Mouse (Mus musculus) hindbrain, embryonic 10.5 days (tissue): Measurements from ENCODE around the gene Cldn19. TPM values are rescaled to one million over a fixed set of nuclear protein-coding genes. Genes with fewer than 3 reads are reported as not detected.

Experiments used
- DNase-seq: peaks from one replicate; pipeline ENCODE4 v3.0.0-alpha.2; 2017; ENCODE audit warnings: low spot score
- H3K27ac ChIP-seq: fragments of 300-500 bp; sonication (generic); 2 replicates; pipeline ENCODE4 v1.5.1; 2016; ENCODE audit warnings: mild to moderate bottlenecking, moderate library complexity
- H3K27me3 ChIP-seq: fragments of 300-500 bp; sonication (generic); 2 replicates; pipeline ENCODE4 v1.6.1; 2016; ENCODE audit warnings: mild to moderate bottlenecking; ENCODE audit not compliant: poor library complexity, insufficient read depth, severe bottlenecking
- H3K36me3 ChIP-seq: fragments of 300-500 bp; sonication (generic); 2 replicates; pipeline ENCODE4 v1.6.1; 2016; ENCODE audit warnings: mild to moderate bottlenecking, moderate library complexity
- H3K4me1 ChIP-seq: fragments of 300-500 bp; sonication (generic); replicated peaks from 2 replicates; pipeline ENCODE4 v1.6.1; 2016; ENCODE audit warnings: mild to moderate bottlenecking
- H3K4me3 ChIP-seq: fragments of 300-500 bp; sonication (generic); 2 replicates; pipeline ENCODE4 v1.5.1; 2016; ENCODE audit warnings: mild to moderate bottlenecking, moderate library complexity
- H3K9me3 ChIP-seq: fragments of 300-500 bp; sonication (generic); 2 replicates; pipeline ENCODE4 v1.6.1; 2016; ENCODE audit warnings: mild to moderate bottlenecking, moderate library complexity
- WGBS: fragments of 180-500 bp; shearing (Covaris S2); methylation state at CpG from one replicate; pipeline ENCODE4 v1.1.7; 2016; 5-methylcytosine and 5-hydroxymethylcytosine counted together
- polyA plus RNA-seq: library from polyadenylated mRNA; unstranded; fragments of >200 nt; fragmentation: Nextera tagmentation; extraction: Ambion mirVana; gene quantifications from 2 replicates; pipeline ENCODE4 v1.2.1, GENCODE M21; 2016

The Cldn19 gene
- polyA plus RNA-seq, 1 experiment from 2014 or later: 0.34 TPM

DNA sequence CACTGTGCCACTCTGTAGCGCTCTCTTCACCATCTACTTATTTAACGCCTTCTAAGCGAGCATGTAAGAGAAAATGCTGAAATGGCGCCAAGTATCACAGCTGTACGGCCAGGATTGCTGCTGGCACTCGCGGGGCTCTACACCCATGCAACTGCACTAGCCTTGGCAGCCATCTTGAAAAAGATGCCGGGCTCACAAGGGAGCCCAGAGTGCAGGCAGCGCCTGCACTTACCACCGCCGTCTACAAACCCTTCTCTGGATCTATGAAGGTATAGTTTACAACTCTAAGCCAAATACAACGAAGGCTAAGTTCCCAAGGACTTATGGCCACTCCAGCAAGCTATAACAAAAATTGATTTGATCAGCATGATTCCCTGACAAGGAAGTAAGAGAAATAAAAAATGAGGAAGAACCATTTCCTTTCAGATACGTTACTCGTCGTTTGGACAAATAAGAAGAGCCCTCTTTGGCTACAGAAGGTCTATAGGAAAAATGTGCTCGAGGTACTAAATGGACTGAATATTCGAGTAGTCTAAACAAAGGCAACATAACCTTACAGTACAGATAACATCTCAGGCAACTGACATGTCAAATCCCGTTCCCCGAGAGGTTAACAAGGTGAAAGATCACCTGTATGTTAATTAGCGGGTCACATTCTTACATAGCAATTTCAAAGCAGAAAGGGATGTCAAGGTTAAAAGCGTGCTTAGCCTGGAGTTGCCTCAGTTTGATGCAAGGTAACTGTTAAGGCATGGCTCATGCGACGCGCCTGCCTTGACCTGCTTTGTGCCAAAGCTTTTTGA lies 37.8 kb downstream of the Cldn19 start:
- no peaks in the 10 kb centered on the region for H3K9me3 ChIP-seq
- peak; percentile 45 for DNase-seq
- H3K36me3 ChIP-seq: peaks cover 45% of the 10 kb centered on the region
- 3% methylated on average over 24 of the region's 24 CpGs for WGBS
- H3K27me3 ChIP-seq: no peaks in the 10 kb centered on the region
- peak overlapping the region; percentile 97 for H3K27ac ChIP-seq
- H3K4me3 ChIP-seq: peak overlapping the region; percentile 97
- peaks cover 30% of the 10 kb centered on the region for H3K4me1 ChIP-seq

DNA sequence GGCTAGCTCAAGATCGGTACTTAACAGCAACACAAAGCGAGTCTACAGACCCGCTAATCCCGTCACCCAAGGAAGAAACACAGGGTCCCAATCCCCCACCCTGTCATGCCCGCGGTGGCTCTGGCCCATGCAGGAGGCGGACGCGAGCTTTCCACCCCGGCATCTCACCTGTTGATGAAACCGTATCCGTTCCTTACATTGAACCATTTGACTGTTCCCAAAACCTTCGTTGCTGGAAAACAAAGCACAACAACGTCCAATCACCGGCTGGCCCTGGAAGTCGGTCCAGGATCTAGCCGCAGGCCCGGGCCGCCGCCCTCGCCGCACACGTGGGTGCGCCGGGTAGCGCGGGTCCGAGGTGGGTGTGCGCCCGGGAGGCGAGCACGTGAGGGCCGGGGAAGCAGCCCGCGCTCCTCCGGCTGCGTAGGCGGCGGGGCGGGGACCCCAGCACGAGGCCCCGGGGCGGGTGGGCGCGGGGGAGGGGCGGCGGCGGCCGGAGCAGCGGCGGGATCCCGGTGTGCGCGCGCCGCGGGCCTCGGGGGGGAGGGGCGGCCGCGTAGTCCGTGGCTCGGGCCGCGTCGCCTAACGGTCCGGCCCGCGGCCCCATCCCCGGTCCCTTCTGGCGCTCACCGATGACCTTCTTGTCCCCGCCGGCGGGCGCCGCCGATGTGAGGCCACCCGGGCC lies 38.5 kb downstream of the Cldn19 start:
- Histone ChIP-seq H3K36me3 (peaks cover 37% of the 10 kb centered on the region), H3K9me3 (no peaks in the 10 kb centered on the region), H3K27ac (peak overlapping the region; percentile 97), H3K4me1 (peaks cover 30% of the 10 kb centered on the region), H3K27me3 (no peaks in the 10 kb centered on the region), H3K4me3 (peak overlapping the region; percentile 97)
- DNase-seq: peak; percentile 46
- under 1% methylated on average over 62 of the region's 80 CpGs for WGBS

DNA sequence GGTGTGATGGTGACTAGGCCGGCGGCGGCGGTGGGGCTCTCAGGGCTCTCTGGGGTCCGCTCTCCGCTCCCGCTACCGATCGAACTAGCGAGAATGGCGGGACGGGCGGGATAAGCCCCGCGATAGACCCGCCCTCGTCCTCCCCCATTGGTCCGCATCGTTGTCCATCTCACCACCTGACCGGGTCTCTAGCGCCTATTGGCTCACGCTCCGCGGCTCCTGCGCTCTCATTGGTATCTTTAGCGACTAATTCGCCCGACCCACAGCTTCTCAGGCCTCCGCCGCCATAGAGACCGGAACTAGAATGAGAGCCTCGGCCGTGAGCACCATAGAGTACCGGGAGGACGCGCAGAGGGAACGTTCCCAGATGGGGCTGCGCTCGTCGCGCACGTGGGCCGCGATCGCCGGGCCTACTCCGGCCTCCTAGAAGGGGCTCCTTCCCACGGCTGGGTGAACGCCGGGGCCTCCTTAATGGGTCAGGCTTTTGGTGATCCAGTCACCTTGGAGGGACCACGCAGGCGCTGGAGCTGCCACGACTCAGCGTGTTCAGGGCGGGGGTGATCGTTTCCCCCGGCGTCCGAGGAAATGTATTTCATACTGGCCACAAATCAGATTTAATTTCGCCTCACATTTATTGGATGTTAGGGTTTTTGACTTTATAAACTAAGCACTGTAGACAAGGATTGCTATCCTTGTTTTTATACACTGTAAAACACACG lies 39.4 kb downstream of the Cldn19 start, which contains the start of gene Ybx1:
Ybx1 (minus strand) TSS at position 190 of the 719 bp plus-strand sequence.
- Histone ChIP-seq H3K4me3 (peak within 1 kb of the TSS; percentile 97), H3K36me3 (peaks cover 31% of the 10 kb centered on the region), H3K4me1 (peaks cover 30% of the 10 kb centered on the region), H3K27ac (peak within 1 kb of the TSS; percentile 97), H3K27me3 (no peaks in the 10 kb centered on the region), H3K9me3 (no peaks in the 10 kb centered on the region)
- under 1% methylated on average over 61 of the region's 61 CpGs for WGBS
- peak; percentile 99 for DNase-seq

DNA sequence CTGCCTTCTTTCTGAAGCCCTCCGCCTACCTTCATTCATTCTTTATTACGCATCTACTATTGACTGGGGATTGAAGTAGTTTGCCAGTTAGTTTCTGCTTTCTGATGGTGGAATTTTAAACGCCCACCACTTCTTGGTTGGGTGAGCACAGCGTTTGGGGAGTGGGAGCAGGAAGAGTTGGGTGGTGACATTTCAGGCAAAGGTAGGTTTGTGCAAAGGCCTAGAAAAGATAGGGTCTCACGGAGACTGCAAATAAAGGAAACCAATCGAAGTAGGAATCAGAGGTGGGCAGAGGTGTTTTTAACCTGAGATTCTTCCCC lies 39.9 kb downstream of the Cldn19 start:
- Histone ChIP-seq H3K9me3 (no peaks in the 10 kb centered on the region), H3K27ac (peak overlapping the region; percentile 97), H3K36me3 (peaks cover 26% of the 10 kb centered on the region), H3K27me3 (no peaks in the 10 kb centered on the region), H3K4me1 (peaks cover 30% of the 10 kb centered on the region), H3K4me3 (peak overlapping the region; percentile 97)
- DNase-seq: peak; percentile 8
- 10% methylated on average over 6 of the region's 6 CpGs for WGBS

DNA sequence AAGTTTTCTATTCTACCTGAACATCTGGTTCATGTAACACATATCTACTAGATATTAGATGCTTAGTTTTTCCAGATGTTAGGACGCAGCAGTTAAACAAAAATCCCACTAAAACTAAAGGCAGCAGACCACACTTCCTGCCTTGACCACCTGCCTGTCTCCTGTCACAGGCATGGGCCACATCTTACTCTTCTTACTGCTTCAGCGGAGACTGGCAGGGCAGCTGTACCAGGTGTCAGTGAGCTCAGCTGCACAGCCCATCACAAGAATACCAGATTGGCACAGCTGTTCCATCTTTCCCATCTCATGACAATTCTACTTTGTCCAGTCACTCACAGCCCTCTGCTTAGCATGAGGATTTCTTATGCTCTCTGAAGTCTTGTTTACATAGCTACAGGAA lies 42.1 kb downstream of the Cldn19 start:
- WGBS: 87% methylated on average over 2 of the region's 2 CpGs
- H3K9me3 ChIP-seq: no peaks in the 10 kb centered on the region

DNA sequence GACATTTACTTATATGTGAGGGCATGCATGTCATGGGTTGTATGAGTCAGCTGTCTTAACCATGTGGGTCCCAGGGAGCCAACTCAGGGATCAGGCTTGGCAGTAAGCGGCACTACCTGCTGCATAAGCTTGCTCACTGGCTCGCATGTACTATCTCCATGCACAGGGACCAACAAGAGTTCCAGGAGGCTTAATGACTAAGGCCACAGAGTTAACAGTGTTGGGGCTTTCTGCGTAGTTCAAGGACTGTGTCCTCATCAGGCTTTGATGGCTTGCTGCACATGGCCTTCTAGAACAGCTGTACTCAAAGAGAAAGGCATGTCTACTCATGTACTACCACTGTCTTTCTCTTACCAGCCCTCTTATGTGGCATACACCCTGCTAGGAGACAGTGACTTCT lies 45.5 kb downstream of the Cldn19 start:
- Histone ChIP-seq H3K4me3 (no peak overlapping the region), H3K27me3 (no peaks in the 10 kb centered on the region), H3K36me3 (peaks cover 7% of the 10 kb centered on the region; the same call in 1 of the 2 replicates), H3K9me3 (no peaks in the 10 kb centered on the region), H3K27ac (no peak overlapping the region), H3K4me1 (peaks cover under 1% of the 10 kb centered on the region; the same call in 1 of the 2 replicates)
- WGBS: 91% methylated on average over 3 of the region's 3 CpGs
- no peak for DNase-seq

More for the DNA sequence above, 42.1 kb downstream of the Cldn19 start:
- peaks cover 11% of the 10 kb centered on the region for H3K4me1 ChIP-seq
- H3K4me3 ChIP-seq: no peak overlapping the region
- H3K27me3 ChIP-seq: no peaks in the 10 kb centered on the region
- DNase-seq: no peak
- H3K36me3 ChIP-seq: peaks cover 9% of the 10 kb centered on the region; the same call in 1 of the 2 replicates
- no peak overlapping the region for H3K27ac ChIP-seq

DNA sequence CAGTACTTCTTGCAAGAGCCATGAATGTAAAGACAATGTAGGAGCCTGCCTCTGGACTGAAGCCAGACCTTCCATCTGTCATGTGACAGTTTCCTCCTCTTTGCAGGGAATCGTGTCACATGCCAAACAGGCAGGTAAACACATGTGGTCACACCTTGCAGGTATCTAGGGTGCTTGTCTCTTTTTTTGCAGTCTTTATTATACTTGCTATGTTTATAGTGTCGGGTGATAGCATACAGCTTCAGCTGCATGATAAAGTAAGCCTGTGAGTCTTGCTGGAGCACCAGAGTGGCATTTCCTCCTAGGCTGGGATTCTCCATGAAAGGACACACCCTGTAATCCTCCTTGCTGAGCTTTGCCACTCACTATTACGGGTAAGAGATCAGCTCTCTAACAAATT lies 46.6 kb downstream of the Cldn19 start:
- 85% methylated on average over 3 of the region's 3 CpGs for WGBS

DNA sequence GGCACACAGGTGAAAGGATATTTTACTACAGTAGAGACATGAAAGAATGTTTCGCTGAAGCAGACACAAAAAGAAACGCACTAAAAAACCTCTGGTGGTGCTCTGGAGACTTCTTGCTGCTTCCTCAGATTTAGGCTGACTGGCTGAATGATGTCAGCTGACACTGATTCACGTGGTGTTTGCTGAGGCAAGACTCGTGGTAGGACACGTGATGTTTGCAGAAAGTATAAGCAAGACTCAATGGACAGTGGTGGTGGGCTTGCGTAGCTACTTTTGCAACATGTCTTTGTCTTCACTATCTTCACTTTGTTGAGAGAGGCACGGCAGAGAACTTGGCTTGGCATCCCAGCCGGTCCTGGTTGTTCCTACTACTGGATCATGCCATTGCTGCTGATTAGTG lies 48.1 kb downstream of the Cldn19 start:
- DNase-seq: no peak
- no peak overlapping the region for H3K4me3 ChIP-seq
- H3K27ac ChIP-seq: no peak overlapping the region
- H3K4me1 ChIP-seq: no peaks in the 10 kb centered on the region
- no peaks in the 10 kb centered on the region for H3K27me3 ChIP-seq
- 93% methylated on average over 8 of the region's 8 CpGs for WGBS
- H3K36me3 ChIP-seq: peaks cover 33% of the 10 kb centered on the region
- no peaks in the 10 kb centered on the region for H3K9me3 ChIP-seq

More for the DNA sequence above, 46.6 kb downstream of the Cldn19 start:
- no peaks in the 10 kb centered on the region for H3K9me3 ChIP-seq
- no peak for DNase-seq
- peaks cover 18% of the 10 kb centered on the region for H3K36me3 ChIP-seq
- no peaks in the 10 kb centered on the region for H3K27me3 ChIP-seq
- no peaks in the 10 kb centered on the region for H3K4me1 ChIP-seq
- H3K4me3 ChIP-seq: no peak overlapping the region
- H3K27ac ChIP-seq: no peak overlapping the region

DNA sequence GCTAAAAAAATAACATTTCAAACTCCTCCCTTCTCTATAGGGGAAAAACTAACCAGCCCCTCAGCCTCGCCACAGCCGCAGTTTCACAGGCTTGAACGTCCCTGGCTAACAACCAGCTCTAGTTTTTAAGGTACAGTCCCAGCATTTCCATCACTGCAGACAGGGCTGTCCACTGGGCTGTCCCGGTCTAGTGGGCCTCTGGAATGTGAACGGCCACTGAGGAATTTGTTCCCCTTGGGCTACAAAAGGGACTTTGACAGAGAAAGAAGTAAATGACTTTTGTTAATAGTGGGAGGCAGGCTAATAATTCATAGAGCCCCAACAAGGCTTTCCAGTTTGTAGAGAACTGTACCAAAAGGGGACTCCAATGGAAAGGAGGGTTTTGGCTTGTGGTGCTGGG lies 50.2 kb downstream of the Cldn19 start:
- DNase-seq: no peak
- Histone ChIP-seq H3K9me3 (no peaks in the 10 kb centered on the region), H3K4me3 (no peak overlapping the region), H3K27me3 (no peaks in the 10 kb centered on the region), H3K36me3 (peaks cover 49% of the 10 kb centered on the region), H3K4me1 (no peaks in the 10 kb centered on the region), H3K27ac (no peak overlapping the region)
- WGBS: 74% methylated on average over 5 of the region's 5 CpGs

Other genes with a start within 250 kb of the Cldn19 start
- 153 and 228 TPM in 2 replicates for gene Slc2a1, start 146.7 kb upstream of the Cldn19 start, polyA plus RNA-seq
- 10.0 and 11.0 TPM in 2 replicates for gene Zfp691, start 81.2 kb upstream of the Cldn19 start, polyA plus RNA-seq
- 7.0 and 12.1 TPM in 2 replicates for gene Ermap, start 65.4 kb upstream of the Cldn19 start, polyA plus RNA-seq
- gene Svbp, start 60.1 kb upstream of the Cldn19 start, polyA plus RNA-seq: 149 and 182 TPM in 2 replicates
- 0.25 TPM in 1 of 2 replicates, not detected in the other for gene Tmem269, start 37.2 kb upstream of the Cldn19 start, polyA plus RNA-seq
- 42.0 and 43.5 TPM in 2 replicates for gene AU022252, start 22.7 kb upstream of the Cldn19 start, polyA plus RNA-seq
- gene P3h1, start 22.5 kb upstream of the Cldn19 start, polyA plus RNA-seq: 16.1 and 18.2 TPM in 2 replicates
- gene Ybx1, start 39.2 kb downstream of the Cldn19 start, polyA plus RNA-seq: 985 and 1,002 TPM in 2 replicates
- 124 and 139 TPM in 2 replicates for gene Ppih, start 65.1 kb downstream of the Cldn19 start, polyA plus RNA-seq
- 6.6 and 11.0 TPM in 2 replicates for gene Ccdc30, start 160.1 kb downstream of the Cldn19 start, polyA plus RNA-seq
- gene Ppcs, start 167.0 kb downstream of the Cldn19 start, polyA plus RNA-seq: 25.6 and 29.7 TPM in 2 replicates
- 0.15 and 0.60 TPM in 2 replicates for gene Zmynd12, start 167.4 kb downstream of the Cldn19 start, polyA plus RNA-seq
- 3.6 and 4.6 TPM in 2 replicates for gene Rimkla, start 237.2 kb downstream of the Cldn19 start, polyA plus RNA-seq